12 mouse cellular contexts compared by ENCODE assay signal in the genomic region with DNA sequence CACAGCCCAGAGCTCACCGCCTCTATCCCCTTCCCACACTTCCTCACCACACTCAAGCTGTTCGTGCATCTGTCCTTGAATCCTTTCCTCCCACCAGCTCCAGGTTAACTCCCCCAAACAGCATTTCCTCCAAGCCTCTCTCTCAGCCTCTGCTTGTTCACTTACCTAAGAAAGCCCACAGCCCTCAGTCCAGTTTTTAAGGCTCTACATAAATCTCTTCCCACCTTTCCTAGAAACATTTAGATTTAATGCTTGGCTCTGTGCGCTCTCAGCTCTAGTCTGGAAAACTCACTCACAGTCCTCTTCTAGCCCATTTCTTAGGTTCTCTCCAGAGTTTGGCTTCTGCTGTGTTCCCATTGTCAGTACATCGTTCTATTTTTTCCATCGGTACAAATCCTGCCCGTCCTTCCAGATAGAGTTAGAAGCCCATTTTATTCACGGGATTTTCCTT.
DNase-seq lines count a peak whose midpoint lies in the region; ATAC-seq and TF ChIP-seq lines count a peak whose summit lies in the region.
"Had no signal": no experiment of that assay in that cellular context is flagged by ENCODE, and none has a peak within 500 bp of the region (broad histone marks: within the 10 kb centered on the region; RNA-seq: fewer than 3 reads in every experiment).

No protein-coding gene starts in this region.

- H3K4me2 ChIP-seq in heart, embryonic 16.5 days (ENCODE audit: low read depth, low read length): no peak overlapping the region
- 0 out of 2 replicates have a peak overlapping the region, but pooled peaks have one; percentile 10 for H3K4me2 ChIP-seq in lung, embryonic 14.5 days
- H3K4me2 ChIP-seq in intestine, embryonic 15.5 days (replicated peaks): no peak overlapping the region
- H3K4me2 ChIP-seq: hindbrain, embryonic 12.5 days had no signal

- ATAC-seq in heart, embryonic 16.5 days (replicated peaks; ENCODE audit: extremely low read depth, insufficient read depth, low FRiP score): no peak
- ATAC-seq in lung, embryonic 14.5 days (ENCODE audit: insufficient read depth): 0 out of 2 replicates have a peak, but pooled peaks have one; percentile 10
- peak; percentile 17; the same call in 1 of the 2 replicates for ATAC-seq in intestine, embryonic 15.5 days
- ATAC-seq in erythroblast, adult 5-6 weeks (replicated peaks; ENCODE audit: low FRiP score, poor library complexity, severe bottlenecking): no peak

- H3K9me3 ChIP-seq in heart, embryonic 16.5 days (replicated peaks; ENCODE audit: control insufficient read depth, low read length): 0 out of 2 replicates have a peak, but pooled peaks cover 3% of the 10 kb centered on the region
- H3K9me3 ChIP-seq in lung, embryonic 14.5 days (ENCODE audit: low read depth, low read length): no peaks in the 10 kb centered on the region
- H3K9me3 ChIP-seq in intestine, embryonic 15.5 days: no peaks in the 10 kb centered on the region
- H3K9me3 ChIP-seq: hindbrain, embryonic 12.5 days had no signal

- no peak for TF ChIP-seq CTCF in lung, embryonic 14.5 days (IDR thresholded peaks at IDR 0.05; ENCODE audit: low read depth)

- H3K36me3 ChIP-seq in heart, embryonic 16.5 days (ENCODE audit: control insufficient read depth, insufficient read depth): no peaks in the 10 kb centered on the region
- no peaks in the 10 kb centered on the region for H3K36me3 ChIP-seq in lung, embryonic 14.5 days (ENCODE audit: insufficient read depth)
- no peaks in the 10 kb centered on the region for H3K36me3 ChIP-seq in intestine, embryonic 15.5 days
- H3K36me3 ChIP-seq: hindbrain, embryonic 12.5 days had no signal

- H3K4me3 ChIP-seq in heart, embryonic 16.5 days (ENCODE audit: low read length): no peak overlapping the region
- no peak overlapping the region for H3K4me3 ChIP-seq in lung, embryonic 14.5 days (ENCODE audit: low read depth, low read length)
- H3K4me3 ChIP-seq in intestine, embryonic 15.5 days (replicated peaks): no peak overlapping the region
- H3K4me3 ChIP-seq: hindbrain, embryonic 12.5 days had no signal

- H3K9ac ChIP-seq in heart, embryonic 16.5 days (ENCODE audit: low read length): no peak overlapping the region
- no peak overlapping the region for H3K9ac ChIP-seq in lung, embryonic 14.5 days
- no peak overlapping the region for H3K9ac ChIP-seq in intestine, embryonic 15.5 days
- H3K9ac ChIP-seq: hindbrain, embryonic 12.5 days had no signal

- H3K4me1 ChIP-seq in heart, embryonic 16.5 days (ENCODE audit: control insufficient read depth, insufficient read depth, low read length): peaks cover 7% of the 10 kb centered on the region
- peaks cover 14% of the 10 kb centered on the region; the same call in 1 of the 2 replicates for H3K4me1 ChIP-seq in lung, embryonic 14.5 days (ENCODE audit: insufficient read depth)
- H3K4me1 ChIP-seq in intestine, embryonic 15.5 days (replicated peaks): no peaks in the 10 kb centered on the region
- H3K4me1 ChIP-seq: hindbrain, embryonic 12.5 days had no signal

- 60% methylated on average over 7 of the region's 7 CpGs for whole genome bisulfite sequencing in heart, embryonic 16.5 days
- 28% methylated on average over 7 of the region's 7 CpGs for WGBS in lung, embryonic 14.5 days
- 49% methylated on average over 7 of the region's 7 CpGs for WGBS in intestine, embryonic 15.5 days

- no peaks in the 10 kb centered on the region for H3K27me3 ChIP-seq in heart, embryonic 16.5 days (ENCODE audit: control insufficient read depth, insufficient read depth, low read length)
- no peaks in the 10 kb centered on the region for H3K27me3 ChIP-seq in lung, embryonic 14.5 days (ENCODE audit: insufficient read depth, low read length)
- no peaks in the 10 kb centered on the region for H3K27me3 ChIP-seq in intestine, embryonic 15.5 days (replicated peaks)
- H3K27me3 ChIP-seq: hindbrain, embryonic 12.5 days had no signal

- DNase-seq in heart, adult 9 months (ENCODE audit: low spot score in 2 of 2): no peak
- no peak for DNase-seq in lung, embryonic 14.5 days
- no peak for DNase-seq in lung, postnatal 14 days
- peak; percentile 42 to 72 for DNase-seq in right cerebral cortex, postnatal 36 days (ENCODE audit: low spot score in 2 of 2)
- DNase-seq in thymus, postnatal 10 days (ENCODE audit: low spot score in 2 of 2): no peak
- DNase-seq: cerebellum, postnatal 10 days; thymus, adult 18-20 months had no signal

- H3K27ac ChIP-seq in heart, embryonic 16.5 days (ENCODE audit: low read length): peak overlapping the region; percentile 67
- H3K27ac ChIP-seq in lung, embryonic 14.5 days (ENCODE audit: low read depth): peak overlapping the region; percentile 67
- H3K27ac ChIP-seq in intestine, embryonic 15.5 days: no peak overlapping the region
- H3K27ac ChIP-seq: hindbrain, embryonic 12.5 days; macrophage had no signal

Comparison
In these comparisons a context has a peak if more than half of its experiments do, and no peak if none do; other contexts are left out.
1. ATAC-seq: peak in lung, embryonic 14.5 days (single experiment) and intestine, embryonic 15.5 days (single experiment); none in heart, embryonic 16.5 days (single experiment) and erythroblast, adult 5-6 weeks (single experiment).
2. DNase-seq: peak in right cerebral cortex, postnatal 36 days (2 of 2); none in heart, adult 9 months (0 of 2), lung, embryonic 14.5 days (single experiment), lung, postnatal 14 days (single experiment) and thymus, postnatal 10 days (0 of 2).